Mouse (Mus musculus) thymus, adult 2 months (tissue): ENCODE results near the gene Ttc37. TPM values are rescaled to one million over a fixed set of nuclear protein-coding genes. Genes with fewer than 3 reads are reported as not detected.

ENCODE experiments used
- DNase-seq: peaks from one replicate; pipeline ENCODE4 v3.0.0; 2021
- H3K27ac ChIP-seq: fragments of 200-500 bp; 2 replicates; pipeline ENCODE4 v1.5.1; 2012; ENCODE audit warnings: low read length, control low read depth; ENCODE audit not compliant: control insufficient read depth, insufficient read depth
- H3K27me3 ChIP-seq: fragments of 200-500 bp; 2 replicates; pipeline ENCODE4 v1.6.1; 2012; ENCODE audit warnings: mild to moderate bottlenecking, low read length, moderate library complexity, mixed read lengths; ENCODE audit not compliant: control insufficient read depth, insufficient read depth
- H3K36me3 ChIP-seq: fragments of 200-500 bp; 2 replicates; pipeline ENCODE4 v1.6.1; 2012; ENCODE audit warnings: mild to moderate bottlenecking, low read length, moderate library complexity; ENCODE audit not compliant: control insufficient read depth, insufficient read depth
- H3K4me1 ChIP-seq: fragments of 200-500 bp; replicated peaks from 2 replicates; pipeline ENCODE4 v1.6.1; 2012; ENCODE audit warnings: low read length; ENCODE audit not compliant: control insufficient read depth, insufficient read depth
- H3K4me3 ChIP-seq: fragments of 200-500 bp; 2 replicates; pipeline ENCODE4 v1.5.1; 2012; ENCODE audit warnings: mild to moderate bottlenecking, low read length, control low read depth, moderate library complexity; ENCODE audit not compliant: control insufficient read depth, insufficient read depth
- CTCF ChIP-seq: fragments of 200-500 bp; IDR thresholded peaks from 2 replicates; pipeline ENCODE4 v1.5.1; 2012; ENCODE audit warnings: mild to moderate bottlenecking, control low read depth, low read length, moderate library complexity, borderline replicate concordance; ENCODE audit not compliant: control insufficient read depth, poor library complexity, insufficient read depth; ENCODE audit errors: extremely low read depth
- POLR2A ChIP-seq: fragments of 200-500 bp; IDR thresholded peaks from 2 replicates; pipeline ENCODE4 v1.6.1; 2012; ENCODE audit warnings: mild to moderate bottlenecking, low read length, control low read depth, moderate library complexity; ENCODE audit not compliant: control insufficient read depth, poor library complexity, insufficient read depth; ENCODE audit errors: extremely low read depth
- WGBS: fragments of 180-500 bp; shearing (Covaris S2); methylation state at CpG from one replicate; pipeline ENCODE4 v1.1.7; 2018; 5-methylcytosine and 5-hydroxymethylcytosine counted together
- polyA plus RNA-seq: library from polyadenylated mRNA; depleted of rRNA; stranded (reverse); fragments of >200 nt; gene quantifications from 2 replicates; pipeline ENCODE4 v1.2.3, GENCODE M21; 2012; rRNA removed

Gene Ttc37
- polyA plus RNA-seq, 1 experiment, result 8.5 TPM

DNA sequence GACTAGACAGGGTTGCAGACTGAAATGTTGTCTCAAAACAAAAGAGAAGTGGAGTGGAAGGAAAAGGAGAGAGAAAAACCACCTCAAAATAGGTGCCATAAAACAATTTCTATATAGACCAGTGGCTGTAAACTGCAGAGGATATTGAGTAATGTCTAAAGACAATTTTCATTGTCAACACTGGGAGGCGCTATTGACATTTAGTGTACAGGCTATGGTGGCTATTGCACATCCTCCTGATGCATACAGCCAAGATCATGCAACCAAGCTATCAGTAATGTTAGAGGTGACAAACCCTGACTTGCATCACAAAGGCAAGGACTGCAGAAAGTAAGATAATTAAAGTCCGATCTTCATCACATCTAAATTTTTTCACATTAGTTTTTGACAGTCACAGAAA lies 116.9 kb downstream of the Ttc37 start:
- Histone ChIP-seq H3K36me3 (no peaks in the 10 kb centered on the region), H3K27ac (no peak overlapping the region), H3K27me3 (no peaks in the 10 kb centered on the region), H3K4me3 (no peak overlapping the region), H3K4me1 (no peaks in the 10 kb centered on the region)
- no peak for DNase-seq
- no peak for TF ChIP-seq POLR2A
- TF ChIP-seq CTCF, result no peak
- 50% methylated on average over 2 of the region's 2 CpGs for WGBS

Other genes starting within 250 kb of the Ttc37 start
- gene Rhobtb3, start 154.8 kb upstream of the Ttc37 start, polyA plus RNA-seq, result 0.61 and 1.4 TPM in 2 replicates
- not detected in 2 replicates for gene Spata9, start 131.6 kb upstream of the Ttc37 start, polyA plus RNA-seq
- 7.1 and 7.4 TPM in 2 replicates for gene Rfesd, start 80.0 kb upstream of the Ttc37 start, polyA plus RNA-seq
- 0.18 and 0.36 TPM in 2 replicates for gene Gpr150, start 41.7 kb upstream of the Ttc37 start, polyA plus RNA-seq
- 3.0 and 3.3 TPM in 2 replicates for gene Arsk, start 74 bp upstream of the Ttc37 start, polyA plus RNA-seq
- gene Fam81b, start 206.3 kb downstream of the Ttc37 start, polyA plus RNA-seq, result not detected in 2 replicates